Mouse (Mus musculus) heart, embryonic 14.5 days (tissue): ENCODE data around the gene Fxyd5. TPM values are rescaled to one million over a fixed set of nuclear protein-coding genes. Genes with fewer than 3 reads are reported as not detected.

ENCODE experiments used
- ATAC-seq: fragments of 200-750 bp; cut with Nextera tagmentation; 2 replicates; pipeline ENCODE4 v1.8.0; 2017; ENCODE audit warnings: low read depth, moderate TSS enrichment; ENCODE audit not compliant: insufficient number of reproducible peaks, insufficient read depth, low FRiP score
- H3K27ac ChIP-seq, 2 experiments: fragments of 200-500 bp in 1 of 2; fragments of 300-500 bp in 1 of 2; sonication (generic) in 1 of 2; replicated peaks in 1 of 2; 2 replicates each; pipeline ENCODE4 v1.5.1; 2012 to 2014; ENCODE audit warnings: low read depth in 2 of 2, low read length in 2 of 2, control low read depth in 1 of 2, mild to moderate bottlenecking in 1 of 2, mixed read lengths in 1 of 2; ENCODE audit not compliant: control insufficient read depth in 1 of 2, insufficient read depth in 1 of 2
- H3K27me3 ChIP-seq: fragments of 300-500 bp; sonication (generic); 2 replicates; pipeline ENCODE4 v1.6.1; 2014; ENCODE audit warnings: mild to moderate bottlenecking, low read length, control low read depth; ENCODE audit not compliant: control insufficient read depth, insufficient read depth
- H3K36me3 ChIP-seq: fragments of 300-500 bp; sonication (generic); 2 replicates; pipeline ENCODE4 v1.6.1; 2014; ENCODE audit warnings: mild to moderate bottlenecking, control low read depth, low read length, mixed read lengths; ENCODE audit not compliant: control insufficient read depth, insufficient read depth
- H3K4me1 ChIP-seq, 2 experiments: fragments of 200-500 bp in 1 of 2; fragments of 300-500 bp in 1 of 2; sonication (generic) in 1 of 2; 2 replicates each; pipeline ENCODE4 v1.6.1; 2012 to 2014; ENCODE audit warnings: low read length in 2 of 2, control low read depth in 1 of 2, mixed read lengths in 1 of 2; ENCODE audit not compliant: control insufficient read depth in 2 of 2, insufficient read depth in 2 of 2
- H3K4me2 ChIP-seq: fragments of 300-500 bp; sonication (generic); 2 replicates; pipeline ENCODE4 v1.6.1; 2014; ENCODE audit warnings: mild to moderate bottlenecking, low read length
- H3K4me3 ChIP-seq, 2 experiments: fragments of 200-500 bp in 1 of 2; fragments of 300-500 bp in 1 of 2; sonication (generic) in 1 of 2; 2 replicates each; pipeline ENCODE4 v1.5.1; 2012 to 2014; ENCODE audit warnings: low read length in 2 of 2, mild to moderate bottlenecking in 2 of 2, control low read depth in 1 of 2, low read depth in 1 of 2, moderate library complexity in 1 of 2; ENCODE audit not compliant: control insufficient read depth in 1 of 2, insufficient read depth in 1 of 2
- H3K9ac ChIP-seq: fragments of 300-500 bp; sonication (generic); 2 replicates; pipeline ENCODE4 v1.6.1; 2014; ENCODE audit warnings: mild to moderate bottlenecking, low read length
- H3K9me3 ChIP-seq: fragments of 300-500 bp; sonication (generic); 2 replicates; pipeline ENCODE4 v1.6.1; 2016; ENCODE audit warnings: low read length, control low read depth; ENCODE audit not compliant: control insufficient read depth
- WGBS: fragments of 180-500 bp; shearing (Covaris S2); extraction: QIAGEN DNeasy Blood & Tissue Kit; methylation state at CpG from one replicate; pipeline ENCODE4 v1.1.7; 2014; 5-methylcytosine and 5-hydroxymethylcytosine counted together
- polyA plus RNA-seq: library from polyadenylated mRNA; unstranded; fragments of >200 nt; fragmentation: Nextera tagmentation; extraction: Ambion mirVana; gene quantifications from 2 replicates; pipeline ENCODE4 v1.2.1, GENCODE M21; 2014

Fxyd5 gene
- polyA plus RNA-seq, 1 experiment from 2014 or later, result 36.1 TPM

GRCm38 (mm10) chr7:31082831-31083588 is 40.7 kb upstream of the Fxyd5 start:
- Histone ChIP-seq H3K27ac (no peak overlapping the region), H3K27me3 (no peaks in the 10 kb centered on the region), H3K4me3 (no peak overlapping the region), H3K4me2 (no peak overlapping the region), H3K9ac (no peak overlapping the region), H3K9me3 (no peaks in the 10 kb centered on the region), H3K4me1 (peaks cover 0 to 4% of the 10 kb centered on the region in 2 experiments; a peak in 1 of 4 replicates), H3K36me3 (no peaks in the 10 kb centered on the region)
- no peak for ATAC-seq
- WGBS, result 65% methylated on average over 14 of the region's 14 CpGs

- Histone ChIP-seq H3K4me2 (no peak overlapping the region), H3K9ac (no peak overlapping the region), H3K4me1 (peaks cover 0 to 4% of the 10 kb centered on the region in 2 experiments; a peak in 1 of 4 replicates), H3K27ac (no peak overlapping the region), H3K4me3 (no peak overlapping the region), H3K27me3 (no peaks in the 10 kb centered on the region), H3K36me3 (no peaks in the 10 kb centered on the region), H3K9me3 (no peaks in the 10 kb centered on the region)
- ATAC-seq, result no peak
Measured at GRCm38 (mm10) chr7:31082106-31082505, 39.8 kb upstream of the Fxyd5 start.

- H3K4me1 ChIP-seq, result peaks cover 0 to 4% of the 10 kb centered on the region in 2 experiments; a peak in 1 of 4 replicates
- H3K36me3 ChIP-seq, result no peaks in the 10 kb centered on the region
- no peaks in the 10 kb centered on the region for H3K9me3 ChIP-seq
- H3K27ac ChIP-seq, result no peak overlapping the region
- WGBS, result 29% methylated on average over 1 of the region's 1 CpGs
- no peaks in the 10 kb centered on the region for H3K27me3 ChIP-seq
- H3K4me2 ChIP-seq, result no peak overlapping the region
- no peak for ATAC-seq
- no peak overlapping the region for H3K9ac ChIP-seq
- H3K4me3 ChIP-seq, result no peak overlapping the region
Measured at GRCm38 (mm10) chr7:31081106-31081505, 38.8 kb upstream of the Fxyd5 start.

- ATAC-seq, result no peak
- no peak overlapping the region for H3K9ac ChIP-seq
- H3K27me3 ChIP-seq, result no peaks in the 10 kb centered on the region
- WGBS, result 61% methylated on average over 3 of the region's 3 CpGs
- peaks cover 0 to 4% of the 10 kb centered on the region in 2 experiments; a peak in 1 of 4 replicates for H3K4me1 ChIP-seq
- no peaks in the 10 kb centered on the region for H3K36me3 ChIP-seq
- H3K27ac ChIP-seq, result no peak overlapping the region
- no peak overlapping the region for H3K4me3 ChIP-seq
- H3K9me3 ChIP-seq, result no peaks in the 10 kb centered on the region
- no peak overlapping the region for H3K4me2 ChIP-seq
Measured at GRCm38 (mm10) chr7:31080611-31081010, 38.3 kb upstream of the Fxyd5 start.

- Histone ChIP-seq H3K27me3 (no peaks in the 10 kb centered on the region), H3K4me1 (no peaks in the 10 kb centered on the region), H3K4me2 (no peak overlapping the region), H3K9me3 (no peaks in the 10 kb centered on the region), H3K4me3 (no peak overlapping the region), H3K36me3 (no peaks in the 10 kb centered on the region), H3K9ac (no peak overlapping the region), H3K27ac (no peak overlapping the region)
- 84% methylated on average over 8 of the region's 8 CpGs for WGBS
- no peak for ATAC-seq
Measured at GRCm38 (mm10) chr7:31079670-31080069, 37.4 kb upstream of the Fxyd5 start.

- no peak overlapping the region for H3K9ac ChIP-seq
- no peaks in the 10 kb centered on the region for H3K27me3 ChIP-seq
- no peaks in the 10 kb centered on the region for H3K36me3 ChIP-seq
- WGBS, result 31% methylated on average over 5 of the region's 5 CpGs
- no peak for ATAC-seq
- no peak overlapping the region for H3K27ac ChIP-seq
- H3K4me2 ChIP-seq, result no peak overlapping the region
- no peaks in the 10 kb centered on the region for H3K4me1 ChIP-seq
- H3K9me3 ChIP-seq, result no peaks in the 10 kb centered on the region
- no peak overlapping the region for H3K4me3 ChIP-seq
Measured at GRCm38 (mm10) chr7:31077885-31078445, 35.7 kb upstream of the Fxyd5 start.

GRCm38 (mm10) chr7:31077470-31077869 is 35.2 kb upstream of the Fxyd5 start:
- Histone ChIP-seq H3K4me2 (no peak overlapping the region), H3K9me3 (no peaks in the 10 kb centered on the region), H3K9ac (no peak overlapping the region), H3K36me3 (no peaks in the 10 kb centered on the region), H3K27ac (no peak overlapping the region), H3K4me1 (no peaks in the 10 kb centered on the region), H3K4me3 (no peak overlapping the region), H3K27me3 (no peaks in the 10 kb centered on the region)
- no peak for ATAC-seq
- 49% methylated on average over 6 of the region's 6 CpGs for WGBS
